Mouse (Mus musculus): Measurements from ENCODE around the gene Actl6b. TPM values are rescaled to one million over a fixed set of nuclear protein-coding genes. Genes with fewer than 3 reads are reported as not detected.
A peak's percentile ranks its signal among the peaks of the same experiment; 100 is the strongest.

Actl6b gene
- not detected in 2 replicates for polyA plus RNA-seq (2015; fragmentation: Nextera tagmentation; extraction: Ambion mirVana)

- peak; percentile 80 for DNase-seq
- ATAC-seq: peak; percentile 80
- Histone ChIP-seq H3K4me3 (ENCODE audit: low read depth, low read length) (no peak within 1 kb of the TSS), H3K27me3 (ENCODE audit: insufficient read depth, low read length) (peaks cover 20% of the 10 kb centered on the region), H3K4me1 (ENCODE audit: insufficient read depth) (peaks cover 8% of the 10 kb centered on the region), H3K27ac (ENCODE audit: low read depth) (no peak within 1 kb of the TSS), H3K36me3 (replicated peaks; ENCODE audit: insufficient read depth, low read length) (no peaks in the 10 kb centered on the region), H3K9ac (replicated peaks) (no peak within 1 kb of the TSS), H3K4me2 (ENCODE audit: low read depth, low read length) (peak within 1 kb of the TSS; percentile 47), H3K9me3 (ENCODE audit: low read length) (no peaks in the 10 kb centered on the region)
- 2% methylated on average over 37 of the region's 37 CpGs for WGBS (ENCODE audit: insufficient replicate concordance)
- no peak for TF ChIP-seq CTCF (IDR thresholded peaks at IDR 0.05; ENCODE audit: low read depth)
- TF ChIP-seq EP300 (IDR thresholded peaks at IDR 0.05; ENCODE audit: low read depth): no peak
Observed at GRCm38 (mm10) chr5:137553411-137553837, at the start of gene Actl6b. Actl6b (plus strand) TSS chr5:137553517.

GRCm38 (mm10) chr5:137504041-137504440 lies 49.3 kb upstream of the Actl6b start:
- Histone ChIP-seq H3K9me3 (ENCODE audit: low read length) (no peaks in the 10 kb centered on the region), H3K4me1 (ENCODE audit: insufficient read depth) (peaks cover 19% of the 10 kb centered on the region), H3K4me3 (ENCODE audit: low read depth, low read length) (no peak overlapping the region), H3K36me3 (replicated peaks; ENCODE audit: insufficient read depth, low read length) (peaks cover 6% of the 10 kb centered on the region; the same call in 1 of the 2 replicates), H3K9ac (replicated peaks) (no peak overlapping the region), H3K27me3 (ENCODE audit: insufficient read depth, low read length) (no peaks in the 10 kb centered on the region), H3K4me2 (ENCODE audit: low read depth, low read length) (no peak overlapping the region), H3K27ac (ENCODE audit: low read depth) (no peak overlapping the region)
- ATAC-seq (no peak), DNase-seq (no peak)
- TF ChIP-seq CTCF (IDR thresholded peaks at IDR 0.05; ENCODE audit: low read depth) (peak; percentile 39), EP300 (IDR thresholded peaks at IDR 0.05; ENCODE audit: low read depth) (no peak)
- 79% methylated on average over 6 of the region's 6 CpGs for WGBS (ENCODE audit: insufficient replicate concordance)

- 3% methylated on average over 26 of the region's 52 CpGs for WGBS (ENCODE audit: insufficient replicate concordance)
- TF ChIP-seq EP300 (IDR thresholded peaks at IDR 0.05; ENCODE audit: low read depth) (no peak), CTCF (IDR thresholded peaks at IDR 0.05; ENCODE audit: low read depth) (no peak)
- Histone ChIP-seq H3K9ac (replicated peaks) (peak overlapping the region; percentile 93), H3K36me3 (replicated peaks; ENCODE audit: insufficient read depth, low read length) (no peaks in the 10 kb centered on the region), H3K4me3 (ENCODE audit: low read depth, low read length) (peak overlapping the region; percentile 90), H3K27ac (ENCODE audit: low read depth) (peak overlapping the region; percentile 82), H3K9me3 (ENCODE audit: low read length) (no peaks in the 10 kb centered on the region), H3K4me2 (ENCODE audit: low read depth, low read length) (peak overlapping the region; percentile 90), H3K27me3 (ENCODE audit: insufficient read depth, low read length) (no peaks in the 10 kb centered on the region), H3K4me1 (ENCODE audit: insufficient read depth) (peaks cover 13% of the 10 kb centered on the region)
- DNase-seq (peak; percentile 83), ATAC-seq (peak; percentile 84)
Observed at GRCm38 (mm10) chr5:137510014-137510501, 43.3 kb upstream of the Actl6b start.

GRCm38 (mm10) chr5:137510573-137511390 lies 42.5 kb upstream of the Actl6b start:
- Histone ChIP-seq H3K9me3 (ENCODE audit: low read length) (no peaks in the 10 kb centered on the region), H3K4me3 (ENCODE audit: low read depth, low read length) (peak overlapping the region; percentile 90), H3K27ac (ENCODE audit: low read depth) (peak overlapping the region; percentile 82), H3K9ac (replicated peaks) (peak overlapping the region; percentile 93), H3K36me3 (replicated peaks; ENCODE audit: insufficient read depth, low read length) (no peaks in the 10 kb centered on the region), H3K27me3 (ENCODE audit: insufficient read depth, low read length) (no peaks in the 10 kb centered on the region), H3K4me1 (ENCODE audit: insufficient read depth) (peaks cover 13% of the 10 kb centered on the region), H3K4me2 (ENCODE audit: low read depth, low read length) (peak overlapping the region; percentile 90)
- WGBS (ENCODE audit: insufficient replicate concordance): 2% methylated on average over 38 of the region's 83 CpGs
- no peak for DNase-seq
- TF ChIP-seq CTCF (IDR thresholded peaks at IDR 0.05; ENCODE audit: low read depth) (no peak), EP300 (IDR thresholded peaks at IDR 0.05; ENCODE audit: low read depth) (no peak)
- peak; percentile 73 for ATAC-seq

GRCm38 (mm10) chr5:137511706-137512105 lies 41.6 kb upstream of the Actl6b start:
- ATAC-seq: no peak
- Histone ChIP-seq H3K27me3 (ENCODE audit: insufficient read depth, low read length) (no peaks in the 10 kb centered on the region), H3K4me2 (ENCODE audit: low read depth, low read length) (peak overlapping the region; percentile 90), H3K9me3 (ENCODE audit: low read length) (no peaks in the 10 kb centered on the region), H3K4me3 (ENCODE audit: low read depth, low read length) (peak overlapping the region; percentile 90), H3K4me1 (ENCODE audit: insufficient read depth) (peaks cover 13% of the 10 kb centered on the region), H3K27ac (ENCODE audit: low read depth) (no peak overlapping the region), H3K9ac (replicated peaks) (no peak overlapping the region), H3K36me3 (replicated peaks; ENCODE audit: insufficient read depth, low read length) (no peaks in the 10 kb centered on the region)
- no peak for DNase-seq
- TF ChIP-seq EP300 (IDR thresholded peaks at IDR 0.05; ENCODE audit: low read depth) (no peak), CTCF (IDR thresholded peaks at IDR 0.05; ENCODE audit: low read depth) (no peak)
- WGBS (ENCODE audit: insufficient replicate concordance): 63% methylated on average over 3 of the region's 3 CpGs
